Mouse (Mus musculus) adrenal gland, postnatal 14 days (tissue): Measurements from ENCODE around the gene Tctex1d1. TPM values are rescaled to one million over a fixed set of nuclear protein-coding genes. Genes with fewer than 3 reads are reported as not detected.

Experiments
- total RNA-seq: library from RNA; stranded (reverse); gene quantifications from 2 replicates; pipeline ENCODE4 v1.2.3, GENCODE M21; 2021

The Tctex1d1 gene
- total RNA-seq, 1 experiment from 2014 or later = not detected

Other genes with a start within 250 kb of the Tctex1d1 start
- 8.2 and 14.1 TPM in 2 replicates for gene Sgip1, start 237.3 kb upstream of the Tctex1d1 start, total RNA-seq
- not detected in 2 replicates for gene Insl5, start 48.2 kb downstream of the Tctex1d1 start, total RNA-seq
- gene Mier1, start 135.8 kb downstream of the Tctex1d1 start, total RNA-seq = 68.2 and 71.1 TPM in 2 replicates
- gene Wdr78, start 135.9 kb downstream of the Tctex1d1 start, total RNA-seq = 2.4 and 3.6 TPM in 2 replicates
- 13.1 and 17.0 TPM in 2 replicates for gene Slc35d1, start 236.6 kb downstream of the Tctex1d1 start, total RNA-seq